Mouse (Mus musculus) megakaryocyte, adult 5-6 weeks (primary cell): ENCODE measurements around the gene Diablo. TPM values are rescaled to one million over a fixed set of nuclear protein-coding genes. Genes with fewer than 3 reads are reported as not detected.
A peak's percentile ranks its signal among the peaks of the same experiment; 100 is the strongest.
"Not testable (repeated sequence)": the region's sequence is repeated elsewhere in the genome, so short reads cannot be mapped to it uniquely, and the experiment has no call there.

Experiments
- ATAC-seq: 2 replicates; pipeline ENCODE4 v1.8.0; 2016; ENCODE audit warnings: mild to moderate bottlenecking, inconsistent platforms; ENCODE audit not compliant: poor library complexity, severe bottlenecking
- total RNA-seq, 2 experiments: library from RNA; stranded (forward) in 1 of 2; stranded (reverse) in 1 of 2; fragments of 153-499, 151-499 nt in 1 of 2; fragments of 221-1000, 200-1000 nt in 1 of 2; gene quantifications; 2 replicates each; pipeline versions ENCODE4 v1.2.3 to v1.2.4; 2015 to 2017

The Diablo gene
- total RNA-seq (2015): 18.1 and 19.6 TPM in 2 replicates
- 28.3 and 31.8 TPM in 2 replicates for total RNA-seq (2017)

DNA sequence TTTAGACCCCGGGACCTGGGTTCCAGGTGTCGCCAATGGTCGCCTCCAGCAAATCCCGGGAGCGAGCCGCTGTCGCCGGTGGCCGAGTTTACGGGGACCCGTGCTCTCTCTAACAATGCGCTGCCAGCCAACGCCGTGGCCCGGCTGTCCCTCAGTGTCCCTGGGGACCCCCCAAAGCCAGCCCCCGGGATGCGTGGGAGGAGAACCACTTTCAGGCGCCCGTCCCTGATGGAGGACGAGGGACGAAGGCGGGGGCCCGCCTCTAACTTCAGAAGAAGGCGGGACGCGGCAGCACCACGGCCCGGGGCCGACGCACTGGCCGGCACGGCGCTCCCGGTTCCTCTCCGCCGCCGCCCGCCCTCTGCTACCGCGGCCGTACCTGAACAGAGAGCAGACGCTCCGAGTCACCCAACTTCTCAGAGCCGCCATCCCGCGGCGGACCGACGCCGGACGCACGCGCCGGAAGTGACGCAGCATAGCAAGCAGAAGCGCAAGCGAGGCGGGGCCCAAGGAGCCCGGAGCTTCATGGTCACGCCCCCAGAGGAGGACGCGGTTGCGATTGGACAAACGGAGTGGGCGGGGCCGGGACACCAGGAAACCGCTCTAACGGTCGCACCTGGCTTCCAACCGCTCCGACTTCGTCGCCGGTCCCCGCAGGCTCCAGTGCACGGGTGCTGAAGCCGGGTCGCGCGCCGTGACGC lies at the start of gene Diablo:
Gene Diablo, minus strand, starts transcription at position 485 of the 701 bp plus-strand sequence.
- ATAC-seq: peak; percentile 99

GRCm38 (mm10) chr5:123573362-123573761 lies 49.4 kb upstream of the Diablo start:
- no peak for ATAC-seq

DNA sequence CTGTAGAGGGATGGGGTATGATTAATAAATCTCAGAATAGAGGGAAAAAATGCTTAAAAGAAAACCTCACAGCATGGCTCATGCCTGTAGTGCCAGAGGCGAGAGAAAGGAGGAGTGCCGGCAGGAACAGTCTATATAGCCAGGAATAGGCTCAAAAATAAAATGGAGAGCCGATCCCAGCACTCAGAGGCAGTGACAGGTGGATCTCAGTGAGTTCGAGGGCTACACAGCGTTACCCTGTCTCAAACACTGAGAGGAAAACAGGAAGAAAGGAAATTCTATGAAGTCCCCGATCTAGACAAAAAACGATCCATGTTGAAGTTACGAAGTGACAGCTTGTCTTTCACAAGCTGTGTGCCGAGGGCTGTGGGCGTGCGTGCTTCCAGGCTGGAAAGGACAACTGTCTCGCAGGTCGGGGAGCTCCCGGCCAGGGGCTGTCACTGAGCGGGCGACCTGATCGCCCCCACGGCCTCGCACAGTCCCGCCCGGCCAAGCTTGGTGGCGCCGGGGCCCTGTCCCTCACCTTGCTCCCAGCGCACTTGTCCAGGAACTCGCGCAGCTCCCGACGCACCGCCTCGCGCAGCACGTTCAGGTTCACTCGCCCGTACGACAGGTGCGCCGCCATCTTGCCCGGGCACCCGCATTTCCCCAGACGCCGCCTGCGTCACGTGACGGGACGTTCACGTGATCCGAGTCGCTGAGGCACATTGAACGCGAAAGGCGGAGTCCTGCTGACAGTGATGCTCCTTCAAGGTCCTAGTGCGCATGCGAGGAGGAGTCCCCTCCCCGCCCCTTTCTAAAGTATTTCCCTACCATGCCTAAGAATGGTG lies 48.6 kb upstream of the Diablo start, which contains the start of gene Vps33a:
Gene Vps33a, minus strand, starts transcription at position 682 of the 830 bp plus-strand sequence.
- peak; percentile 99 for ATAC-seq

GRCm38 (mm10) chr5:123561128-123561527 lies 37.2 kb upstream of the Diablo start:
- no peak for ATAC-seq

DNA sequence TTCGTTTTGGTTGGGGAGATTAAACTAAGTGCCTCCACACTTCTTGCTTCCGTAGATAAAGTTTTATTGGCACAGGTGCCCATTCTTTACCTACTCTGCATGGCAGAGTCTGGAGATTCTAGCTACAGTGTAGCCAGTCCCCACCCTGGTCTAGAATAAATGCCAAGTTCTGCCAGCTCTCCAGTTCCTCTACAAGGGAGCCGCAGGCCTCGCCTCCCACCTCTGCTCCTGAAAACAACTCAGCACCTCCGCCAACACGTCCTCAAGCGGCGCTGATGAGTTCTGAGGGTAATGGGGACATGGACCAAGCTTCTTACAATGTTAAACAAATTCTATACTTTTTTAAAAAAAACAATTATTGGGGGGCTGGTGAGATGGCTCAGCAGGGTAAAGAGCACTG lies 35.6 kb upstream of the Diablo start:
- ATAC-seq: no peak

- no peak for ATAC-seq
Observed at GRCm38 (mm10) chr5:123556451-123556850, 32.5 kb upstream of the Diablo start.

- ATAC-seq: no peak
Observed at GRCm38 (mm10) chr5:123555693-123556092, 31.7 kb upstream of the Diablo start.

DNA sequence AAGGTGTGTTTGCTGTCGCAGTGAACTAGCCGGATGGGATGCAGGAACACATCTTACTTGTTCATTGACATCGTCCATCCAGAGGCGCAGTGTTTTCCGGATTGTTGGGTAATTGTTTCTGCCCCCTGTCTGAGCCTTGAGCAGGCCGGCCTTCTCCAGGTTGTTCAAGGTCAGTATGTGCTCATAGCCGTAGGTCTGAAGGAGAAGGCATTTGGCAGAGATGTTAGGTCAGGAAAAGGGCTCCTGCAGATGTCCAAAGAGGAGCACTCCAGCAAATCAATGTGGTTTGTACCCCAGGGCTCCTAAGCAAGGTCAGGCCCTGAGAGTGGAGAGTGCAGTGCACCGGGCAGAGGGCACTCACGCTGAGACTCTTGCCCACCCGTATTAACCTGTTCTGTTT lies 9.8 kb upstream of the Diablo start:
- no peak for ATAC-seq

GRCm38 (mm10) chr5:123530056-123530455 lies 6.1 kb upstream of the Diablo start:
- ATAC-seq: no peak

DNA sequence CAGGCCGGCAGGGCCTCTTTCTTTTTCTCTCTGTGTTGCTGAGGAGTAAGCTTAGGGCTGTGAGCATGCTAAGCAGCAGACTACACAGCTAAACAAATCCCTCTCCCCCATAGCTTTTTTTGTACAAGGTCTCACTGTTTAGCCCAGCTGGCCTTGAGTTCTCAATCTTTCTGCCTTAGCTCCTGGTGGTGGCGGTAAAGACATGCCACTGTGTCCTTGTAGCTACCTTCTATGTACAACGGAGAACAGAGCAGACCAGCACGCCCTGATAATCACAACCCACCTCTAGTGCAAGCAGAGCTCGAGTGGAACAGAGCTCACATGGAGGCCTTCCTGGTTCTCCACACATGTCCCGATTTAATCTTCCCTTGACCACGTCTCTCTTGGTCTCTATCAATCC lies 4.7 kb upstream of the Diablo start:
- no peak for ATAC-seq

GRCm38 (mm10) chr5:123525916-123526495 lies 2.0 kb upstream of the Diablo start:
- no peak for ATAC-seq

- ATAC-seq: no peak
Observed at GRCm38 (mm10) chr5:123525281-123525680, 1.3 kb upstream of the Diablo start, which contains the start of gene Gm49027. Gene Gm49027 (minus strand): TSS chr5:123525488.

- peak; percentile 70 for ATAC-seq
Observed at GRCm38 (mm10) chr5:123524393-123524750, 396 bp upstream of the Diablo start.

DNA sequence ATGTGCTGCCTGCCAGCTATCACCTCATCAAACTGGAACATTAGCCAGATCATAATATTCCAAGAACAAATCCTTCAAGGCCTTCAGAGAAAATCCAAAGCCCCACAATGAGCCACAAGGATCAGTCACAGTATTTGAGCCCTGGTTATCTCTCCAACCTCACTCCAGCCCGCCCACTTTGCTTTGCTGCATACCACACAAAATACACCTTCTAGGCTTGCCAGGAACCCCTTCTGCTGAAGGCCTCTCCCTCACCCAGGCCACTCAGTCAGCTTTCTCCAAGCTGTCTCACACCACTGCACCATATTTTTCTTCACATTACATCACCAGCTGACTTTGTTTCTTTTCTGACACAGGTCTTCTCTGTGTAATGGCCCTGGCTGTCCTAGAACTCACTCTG lies 1.8 kb downstream of the Diablo start:
- no peak for ATAC-seq

- ATAC-seq: no peak
Observed at GRCm38 (mm10) chr5:123521621-123522020, 2.4 kb downstream of the Diablo start.

GRCm38 (mm10) chr5:123520666-123521065 lies 3.3 kb downstream of the Diablo start:
- ATAC-seq: no peak

GRCm38 (mm10) chr5:123514871-123515270 lies 9.1 kb downstream of the Diablo start:
- no peak for ATAC-seq

DNA sequence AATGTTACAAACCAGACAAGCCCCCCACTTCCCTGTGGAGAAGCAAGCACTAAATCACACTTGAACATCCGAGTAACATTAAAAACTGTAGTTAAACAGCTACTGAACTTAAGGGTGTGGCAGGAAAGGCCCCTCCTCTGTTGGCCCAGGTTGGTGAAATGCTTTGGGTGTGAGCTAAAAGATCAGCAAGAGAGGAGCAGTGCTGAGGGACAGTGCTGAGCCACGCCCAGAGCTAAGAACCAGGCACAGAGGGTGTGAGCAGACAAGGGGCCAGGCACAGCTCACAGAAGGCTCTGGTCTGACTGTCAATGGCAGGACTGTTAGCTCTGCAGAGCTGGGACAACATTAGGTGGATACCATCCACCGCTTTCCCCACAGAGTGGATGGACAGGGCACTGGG lies 11.9 kb downstream of the Diablo start:
- ATAC-seq: no peak

GRCm38 (mm10) chr5:123511426-123511825 lies 12.6 kb downstream of the Diablo start:
- ATAC-seq: not testable (repeated sequence)

- ATAC-seq: no peak
Observed at GRCm38 (mm10) chr5:123510160-123510559, 13.8 kb downstream of the Diablo start, which contains the start of gene B3gnt4. Gene B3gnt4 (plus strand): TSS chr5:123510460.

DNA sequence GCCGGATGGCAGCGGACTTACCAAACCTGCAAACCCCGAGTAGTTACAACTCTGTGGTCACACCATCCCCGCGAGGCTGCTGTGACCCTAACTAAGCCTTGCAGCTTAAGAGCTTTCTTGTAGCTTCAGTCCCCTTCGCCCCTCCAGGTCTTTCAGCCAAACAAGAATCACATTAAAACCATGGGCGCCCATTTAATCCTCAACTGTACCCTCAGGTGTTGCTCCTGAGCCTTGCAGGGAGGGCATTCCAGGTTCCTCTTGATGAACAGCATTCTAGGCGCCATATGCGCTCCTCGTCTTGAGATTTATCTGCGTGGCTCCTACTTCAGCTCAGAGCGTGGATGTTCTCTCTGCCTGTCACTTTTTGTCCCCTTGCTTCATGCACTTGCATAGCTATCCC lies 15.1 kb downstream of the Diablo start:
- no peak for ATAC-seq
